25 mouse cellular contexts compared by ENCODE assay signal in genomic region chr19:54072233-54072800, GRCm38 (mm10). TPM values are rescaled to one million over a fixed set of nuclear protein-coding genes. Genes with fewer than 3 reads are reported as not detected.
"Had no signal": no experiment of that assay in that cellular context is flagged by ENCODE, and none has a peak within 500 bp of the region (broad histone marks: within the 10 kb centered on the region; RNA-seq: fewer than 3 reads in every experiment).

No protein-coding gene starts in this region.

- H3K4me1 ChIP-seq: limb, embryonic 10.5 days; limb, embryonic 13.5 days; liver, embryonic 12.5 days; liver, embryonic 15.5 days had no signal

- H3K4me2 ChIP-seq: limb, embryonic 13.5 days; liver, embryonic 12.5 days; liver, embryonic 15.5 days; lung, embryonic 14.5 days; midbrain, embryonic 13.5 days; neural tube, embryonic 13.5 days; stomach, embryonic 15.5 days had no signal

- H3K27ac ChIP-seq: limb, embryonic 10.5 days; limb, embryonic 13.5 days; liver, embryonic 12.5 days; liver, embryonic 15.5 days; midbrain, embryonic 10.5 days; midbrain, embryonic 13.5 days; neural tube, embryonic 13.5 days; stomach, embryonic 15.5 days had no signal

- H3K27me3 ChIP-seq: limb, embryonic 13.5 days; liver, embryonic 12.5 days; liver, embryonic 15.5 days; neural tube, embryonic 13.5 days had no signal

- H3K9me3 ChIP-seq: limb, embryonic 10.5 days; limb, embryonic 13.5 days; liver, embryonic 12.5 days; liver, embryonic 15.5 days; midbrain, embryonic 10.5 days; midbrain, embryonic 13.5 days; neural tube, embryonic 13.5 days; stomach, embryonic 15.5 days had no signal

- H3K9ac ChIP-seq: limb, embryonic 13.5 days; liver, embryonic 12.5 days; liver, embryonic 15.5 days; lung, embryonic 14.5 days; midbrain, embryonic 13.5 days; neural tube, embryonic 13.5 days; stomach, embryonic 15.5 days had no signal

- DNase-seq: kidney, adult 18-20 months; kidney, adult 9 months; kidney, postnatal 14 days; kidney, postnatal 4 days; liver; lung, embryonic 14.5 days; retina, postnatal 1 day; right cerebral cortex, postnatal 25 days; spleen, adult 18-20 months; thymus, adult 2 months; thymus, postnatal 14 days; thymus, postnatal 4 days had no signal

- H3K36me3 ChIP-seq: limb, embryonic 10.5 days; limb, embryonic 13.5 days; liver, embryonic 12.5 days; liver, embryonic 15.5 days; midbrain, embryonic 10.5 days; midbrain, embryonic 13.5 days; neural tube, embryonic 13.5 days; stomach, embryonic 15.5 days had no signal

- ATAC-seq: intestine, embryonic 16.5 days; liver, embryonic 12.5 days; midbrain, embryonic 13.5 days; midbrain, embryonic 16.5 days had no signal

- H3K4me3 ChIP-seq: limb, embryonic 10.5 days; limb, embryonic 13.5 days; liver, embryonic 12.5 days; liver, embryonic 15.5 days; megakaryocyte, embryonic 14.5 days; midbrain, embryonic 10.5 days; midbrain, embryonic 13.5 days; myocyte; neural tube, embryonic 13.5 days; stomach, embryonic 15.5 days had no signal

RNA-seq across cellular contexts. Expression of gene Adra2a, which starts 28.4 kb away (rescaled TPM):
- total RNA-seq: monocyte, adult 5-6 weeks had no signal
- polyA plus RNA-seq: limb, embryonic 10.5 days had no signal
